Comparison of ENCODE assay signal across 9 mouse cellular contexts in genomic region chr8:46845891-46846290, GRCm38 (mm10).
A peak's percentile ranks its signal among the peaks of the same experiment; 100 is the strongest.
DNase-seq lines count a peak whose midpoint lies in the region; ATAC-seq lines count a peak whose summit lies in the region.
"Had no signal": no experiment of that assay in that cellular context is flagged by ENCODE, and none has a peak within 500 bp of the region (broad histone marks: within the 10 kb centered on the region; RNA-seq: fewer than 3 reads in every experiment).

No protein-coding gene starts in this region.

- no peak overlapping the region for H3K4me2 ChIP-seq in heart, embryonic 14.5 days (ENCODE audit: low read length)
- H3K4me2 ChIP-seq in lung, embryonic 16.5 days (ENCODE audit: low read depth, low read length) = no peak overlapping the region
- H3K4me2 ChIP-seq in intestine, embryonic 15.5 days (replicated peaks) = no peak overlapping the region
- H3K4me2 ChIP-seq in stomach, embryonic 16.5 days (ENCODE audit: low read depth, low read length) = no peak overlapping the region

- no peak overlapping the region for H3K4me3 ChIP-seq in heart, embryonic 14.5 days (ENCODE audit: control insufficient read depth in 1 of 2, insufficient read depth in 1 of 2, low read depth in 1 of 2, low read length in 2 of 2)
- no peak overlapping the region for H3K4me3 ChIP-seq in lung, embryonic 16.5 days (ENCODE audit: low read length)
- no peak overlapping the region for H3K4me3 ChIP-seq in intestine, embryonic 15.5 days (replicated peaks)
- H3K4me3 ChIP-seq in stomach, embryonic 16.5 days (replicated peaks; ENCODE audit: low read length) = no peak overlapping the region
- H3K4me3 ChIP-seq in forebrain, embryonic 10.5 days = no peak overlapping the region

- 76% methylated on average over 9 of the region's 9 CpGs for WGBS in heart, embryonic 14.5 days
- WGBS in lung, embryonic 16.5 days = 81% methylated on average over 9 of the region's 9 CpGs
- 79% methylated on average over 9 of the region's 9 CpGs for WGBS in intestine, embryonic 15.5 days
- 80% methylated on average over 9 of the region's 9 CpGs for WGBS in stomach, embryonic 16.5 days
- 87% methylated on average over 9 of the region's 9 CpGs for WGBS in forebrain, embryonic 10.5 days

- H3K27ac ChIP-seq in heart, embryonic 14.5 days (replicated peaks in 1 of 2; ENCODE audit: control insufficient read depth in 1 of 2, insufficient read depth in 1 of 2, low read depth in 2 of 2, low read length in 2 of 2) = peak overlapping the region; percentile 64 to 82; a peak in 3 of 4 replicates
- peak overlapping the region; percentile 82 for H3K27ac ChIP-seq in lung, embryonic 16.5 days (ENCODE audit: low read length)
- H3K27ac ChIP-seq in intestine, embryonic 15.5 days = peak overlapping the region; percentile 71; the same call in 1 of the 2 replicates
- H3K27ac ChIP-seq in stomach, embryonic 16.5 days (ENCODE audit: low read length) = peak overlapping the region; percentile 87
- no peak overlapping the region for H3K27ac ChIP-seq in forebrain, embryonic 10.5 days

- H3K36me3 ChIP-seq in heart, embryonic 14.5 days (ENCODE audit: control insufficient read depth, insufficient read depth, low read length) = peaks cover 37% of the 10 kb centered on the region
- H3K36me3 ChIP-seq in lung, embryonic 16.5 days (ENCODE audit: control insufficient read depth, insufficient read depth, low read length) = peaks cover 13% of the 10 kb centered on the region
- H3K36me3 ChIP-seq in intestine, embryonic 15.5 days = peaks cover 9% of the 10 kb centered on the region; the same call in 1 of the 2 replicates
- peaks cover 4% of the 10 kb centered on the region; the same call in 1 of the 2 replicates for H3K36me3 ChIP-seq in stomach, embryonic 16.5 days (ENCODE audit: control insufficient read depth, insufficient read depth, low read length)
- H3K36me3 ChIP-seq in forebrain, embryonic 10.5 days (replicated peaks) = peaks cover 23% of the 10 kb centered on the region

- intact Hi-C loops in heart, postnatal 14 days (cut with DNase I) = loop anchor here (2.0 kb wide), 1 partner anchor 105 kb away; no protein-coding TSS in a partner anchor

- no peak for DNase-seq in heart, postnatal 14 days
- no peak for DNase-seq in lung, postnatal 36 days
- no peak for DNase-seq in forebrain, embryonic 10.5 days (ENCODE audit: extremely low spot score, low spot score)
- DNase-seq: cerebellum, adult 9-10 months; retina, postnatal 1 day had no signal

- no peaks in the 10 kb centered on the region for H3K9me3 ChIP-seq in heart, embryonic 14.5 days (ENCODE audit: control insufficient read depth, low read length)
- no peaks in the 10 kb centered on the region for H3K9me3 ChIP-seq in lung, embryonic 16.5 days (ENCODE audit: control insufficient read depth, low read length)
- no peaks in the 10 kb centered on the region for H3K9me3 ChIP-seq in intestine, embryonic 15.5 days
- no peaks in the 10 kb centered on the region for H3K9me3 ChIP-seq in stomach, embryonic 16.5 days (replicated peaks; ENCODE audit: control insufficient read depth, low read length)
- no peaks in the 10 kb centered on the region for H3K9me3 ChIP-seq in forebrain, embryonic 10.5 days

- ATAC-seq in heart, embryonic 14.5 days (ENCODE audit: insufficient number of reproducible peaks, insufficient read depth, low FRiP score, low read depth) = no peak
- no peak for ATAC-seq in lung, embryonic 16.5 days (ENCODE audit: low read depth)
- no peak for ATAC-seq in intestine, embryonic 15.5 days
- ATAC-seq in stomach, embryonic 16.5 days (ENCODE audit: insufficient read depth, low FRiP score) = no peak

- H3K27me3 ChIP-seq in heart, embryonic 14.5 days (ENCODE audit: control insufficient read depth, insufficient read depth, low read length) = no peaks in the 10 kb centered on the region
- no peaks in the 10 kb centered on the region for H3K27me3 ChIP-seq in lung, embryonic 16.5 days (ENCODE audit: control insufficient read depth, insufficient read depth, low read depth, low read length)
- no peaks in the 10 kb centered on the region for H3K27me3 ChIP-seq in intestine, embryonic 15.5 days (replicated peaks)
- no peaks in the 10 kb centered on the region for H3K27me3 ChIP-seq in stomach, embryonic 16.5 days (ENCODE audit: control insufficient read depth, insufficient read depth, low read length)
- no peaks in the 10 kb centered on the region for H3K27me3 ChIP-seq in forebrain, embryonic 10.5 days (ENCODE audit: poor library complexity, severe bottlenecking)

- peaks cover 9 to 20% of the 10 kb centered on the region in 2 experiments for H3K4me1 ChIP-seq in heart, embryonic 14.5 days (ENCODE audit: control insufficient read depth in 2 of 2, insufficient read depth in 2 of 2, low read length in 2 of 2)
- peaks cover 37% of the 10 kb centered on the region for H3K4me1 ChIP-seq in lung, embryonic 16.5 days (replicated peaks; ENCODE audit: control insufficient read depth, insufficient read depth, low read length)
- H3K4me1 ChIP-seq in intestine, embryonic 15.5 days (replicated peaks) = peaks cover 29% of the 10 kb centered on the region; the same call in 1 of the 2 replicates
- H3K4me1 ChIP-seq in stomach, embryonic 16.5 days (ENCODE audit: control insufficient read depth, insufficient read depth, low read length) = peaks cover 28% of the 10 kb centered on the region
- no peaks in the 10 kb centered on the region for H3K4me1 ChIP-seq in forebrain, embryonic 10.5 days

- H3K9ac ChIP-seq in heart, embryonic 14.5 days (ENCODE audit: low read length) = no peak overlapping the region
- H3K9ac ChIP-seq in lung, embryonic 16.5 days (ENCODE audit: low read length) = no peak overlapping the region
- no peak overlapping the region for H3K9ac ChIP-seq in intestine, embryonic 15.5 days
- H3K9ac ChIP-seq in stomach, embryonic 16.5 days (ENCODE audit: low read length) = no peak overlapping the region
